Comparison of ENCODE assay signal across 10 mouse cellular contexts in the genomic region with DNA sequence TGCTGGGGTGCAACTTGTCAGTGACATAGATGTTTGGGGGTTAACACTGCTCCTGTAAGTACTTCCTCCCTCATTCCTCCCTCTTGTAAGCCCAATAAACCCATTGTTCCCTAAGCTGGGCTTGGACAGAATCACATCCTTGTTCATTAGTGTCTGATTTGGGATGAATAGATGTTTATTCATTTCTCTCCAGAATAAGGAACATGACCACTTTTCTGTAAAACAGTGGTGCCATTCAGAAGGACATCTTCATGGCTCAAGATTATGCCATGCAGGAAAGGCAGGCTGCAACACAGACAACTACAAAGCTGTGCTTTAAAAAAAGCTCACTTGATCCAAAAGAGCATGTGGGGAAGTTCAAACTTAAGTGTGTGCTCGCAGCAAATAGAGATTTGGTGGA.
"Had no signal": no experiment of that assay in that cellular context is flagged by ENCODE, and none has a peak within 500 bp of the region (broad histone marks: within the 10 kb centered on the region; RNA-seq: fewer than 3 reads in every experiment).

No protein-coding gene starts in this region.

- ATAC-seq: intestine, postnatal 0 days had no signal

- DNase-seq: kidney, adult 2 months; kidney, postnatal 25 days; liver, embryonic 13.5 days; lung, adult 2 months; lung, postnatal 14 days; lung, postnatal 4 days; midbrain, embryonic 14.5 days; right cerebral cortex, postnatal 4 days; thymus, postnatal 25 days had no signal
